Mouse (Mus musculus) CH12.LX (cell line): ENCODE results near the gene Arl2bp.

Experiments used
- CTCF ChIP-seq, 2 experiments: IDR thresholded peaks in 1 of 2; conservative IDR thresholded peaks in 1 of 2; 2 replicates each; pipeline ENCODE4 v1.5.1; 2011 to 2012; ENCODE audit warnings: low read depth in 2 of 2, low read length in 2 of 2, improper control_type of control experiment in 1 of 2, inconsistent platforms in 1 of 2, mild to moderate bottlenecking in 1 of 2, moderate library complexity in 1 of 2
- MAZ ChIP-seq: IDR thresholded peaks from 2 replicates; pipeline ENCODE4 v1.6.1; 2012; ENCODE audit warnings: low read depth, mild to moderate bottlenecking, inconsistent platforms, low read length, improper control_type of control experiment, moderate library complexity
- MXI1 ChIP-seq: IDR thresholded peaks from 2 replicates; pipeline ENCODE4 v1.6.1; 2011; ENCODE audit warnings: mild to moderate bottlenecking, low read depth, low read length, improper control_type of control experiment

DNA sequence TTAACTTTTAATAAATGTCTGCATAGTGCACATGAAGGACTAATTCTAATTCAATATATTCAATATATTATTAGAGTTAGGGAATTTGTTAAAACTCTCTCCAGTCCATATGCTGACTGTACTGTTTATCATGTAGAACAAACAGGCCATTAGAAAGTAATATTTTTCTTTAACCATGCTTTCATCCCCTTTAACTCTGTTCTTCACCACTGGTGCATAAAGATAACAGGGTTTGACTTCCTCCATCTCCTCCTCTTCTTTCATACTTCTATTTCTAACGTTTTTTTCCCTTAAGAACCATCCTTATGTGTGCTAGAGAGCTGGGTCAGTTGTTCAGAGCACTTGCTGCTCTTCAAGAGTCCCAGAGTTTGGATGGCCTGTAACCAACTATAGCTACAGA lies 21.2 kb upstream of the Arl2bp start:
- no peak for TF ChIP-seq MAZ
- TF ChIP-seq CTCF (conservative IDR thresholded peaks at IDR 0.05 in 1 of 2, IDR thresholded peaks at IDR 0.05 in 1 of 2; ENCODE audit: low read depth in 2 of 2, low read length in 2 of 2), result no peak
- no peak for TF ChIP-seq MXI1
